Mouse (Mus musculus) left cerebral cortex, postnatal 25 days (tissue): ENCODE results near the gene Barhl1. TPM values are rescaled to one million over a fixed set of nuclear protein-coding genes. Genes with fewer than 3 reads are reported as not detected.

Experiments used
- DNase-seq, 2 experiments: peaks; one replicate each; pipeline ENCODE4 v3.0.0; 2022; ENCODE audit warnings: low spot score in 2 of 2, mixed read lengths in 1 of 2
- intact Hi-C: fragments of 180-260 bp; cut with DNase I; formaldehyde crosslinking; loops from one replicate; pipeline ENCODE4 v1.15.1; 2025
- total RNA-seq, 2 experiments: library from RNA; stranded (reverse); gene quantifications; 2 replicates each; pipeline ENCODE4 v1.2.3; 2021

The Barhl1 gene
- total RNA-seq, 2 experiments from 2014 or later = not detected

DNA sequence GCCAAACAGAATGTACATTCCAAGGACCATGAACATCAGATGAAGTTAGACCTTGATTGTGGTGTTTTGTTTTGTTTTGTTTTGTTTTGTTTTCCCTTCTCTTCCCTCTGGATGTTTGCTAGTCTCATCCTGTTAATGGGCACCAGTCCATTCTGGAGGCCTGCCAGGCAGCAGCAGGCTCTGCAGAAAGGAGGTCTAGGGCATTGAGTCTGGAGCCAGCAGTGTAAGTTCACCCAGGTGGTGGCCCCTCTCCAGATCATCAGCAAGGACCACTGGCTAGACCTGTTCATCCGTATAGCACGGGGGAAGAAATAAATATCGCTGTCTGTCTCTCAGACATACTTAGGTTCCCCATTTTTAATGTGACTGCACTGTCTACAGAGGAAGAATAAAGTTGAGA, 35.2 kb downstream of the Barhl1 start:
- DNase-seq = no peak
- intact Hi-C loops = no loop called here

DNA sequence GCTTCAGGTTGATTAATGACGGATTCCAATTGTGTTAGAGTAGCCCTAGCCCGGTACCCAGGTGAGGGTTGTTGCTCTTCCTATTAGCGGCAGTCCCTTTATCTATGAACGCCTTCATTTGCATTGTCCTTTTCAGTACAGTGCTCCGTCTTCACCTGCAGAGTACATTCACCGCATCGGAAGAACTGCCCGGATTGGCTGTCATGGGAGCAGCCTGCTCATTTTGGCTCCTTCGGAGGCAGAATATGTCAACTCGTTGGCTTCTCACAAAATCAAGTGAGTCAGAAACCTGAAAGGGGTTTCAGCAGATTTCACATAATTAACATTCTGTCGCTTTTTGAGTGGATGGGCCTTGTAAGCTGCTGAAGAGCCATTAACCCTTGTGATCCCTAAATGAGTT, 40.9 kb downstream of the Barhl1 start:
- intact Hi-C loops = no loop called here
- DNase-seq = no peak

DNA sequence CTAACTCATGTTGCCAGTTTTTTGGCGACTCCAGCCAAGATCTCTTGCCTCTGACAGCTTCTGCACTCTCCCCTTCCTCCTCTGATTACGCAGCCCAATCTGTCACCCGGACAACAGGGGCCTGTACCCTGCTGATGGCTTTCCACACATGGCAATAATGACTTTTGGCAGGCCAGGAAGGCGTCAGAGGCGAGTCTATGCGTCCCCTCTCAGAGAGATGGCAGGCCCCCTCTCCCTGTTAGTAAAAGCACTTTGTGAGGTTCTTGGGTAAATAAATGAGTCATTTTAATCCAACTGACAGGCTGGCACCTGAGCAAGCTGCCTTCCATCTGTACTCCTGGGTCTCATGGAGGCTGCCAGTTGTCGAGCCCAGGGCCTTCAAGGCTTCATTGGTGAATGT, 49.0 kb downstream of the Barhl1 start:
- intact Hi-C loops = no loop called here
- DNase-seq = no peak

DNA sequence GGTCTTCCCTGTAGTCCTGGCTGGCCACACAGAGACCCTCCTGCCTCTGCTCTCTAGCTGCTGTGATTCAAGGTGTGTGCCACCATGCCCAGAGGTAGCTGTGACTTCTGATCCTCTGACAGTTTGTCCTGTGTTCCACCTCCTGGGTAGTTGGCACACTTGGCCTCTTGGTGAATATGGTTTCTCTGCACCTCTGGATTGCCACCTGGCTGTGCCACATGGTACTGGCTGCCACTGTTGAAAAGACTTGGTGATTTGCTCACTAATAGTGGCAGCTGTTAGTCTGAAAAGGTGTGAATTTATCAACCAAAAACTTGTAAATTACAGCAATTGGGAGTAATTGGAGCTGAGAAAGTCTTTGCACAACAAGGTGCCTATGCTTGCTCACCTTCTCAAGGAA, 52.6 kb downstream of the Barhl1 start:
- intact Hi-C loops = no loop called here
- DNase-seq = no peak

DNA sequence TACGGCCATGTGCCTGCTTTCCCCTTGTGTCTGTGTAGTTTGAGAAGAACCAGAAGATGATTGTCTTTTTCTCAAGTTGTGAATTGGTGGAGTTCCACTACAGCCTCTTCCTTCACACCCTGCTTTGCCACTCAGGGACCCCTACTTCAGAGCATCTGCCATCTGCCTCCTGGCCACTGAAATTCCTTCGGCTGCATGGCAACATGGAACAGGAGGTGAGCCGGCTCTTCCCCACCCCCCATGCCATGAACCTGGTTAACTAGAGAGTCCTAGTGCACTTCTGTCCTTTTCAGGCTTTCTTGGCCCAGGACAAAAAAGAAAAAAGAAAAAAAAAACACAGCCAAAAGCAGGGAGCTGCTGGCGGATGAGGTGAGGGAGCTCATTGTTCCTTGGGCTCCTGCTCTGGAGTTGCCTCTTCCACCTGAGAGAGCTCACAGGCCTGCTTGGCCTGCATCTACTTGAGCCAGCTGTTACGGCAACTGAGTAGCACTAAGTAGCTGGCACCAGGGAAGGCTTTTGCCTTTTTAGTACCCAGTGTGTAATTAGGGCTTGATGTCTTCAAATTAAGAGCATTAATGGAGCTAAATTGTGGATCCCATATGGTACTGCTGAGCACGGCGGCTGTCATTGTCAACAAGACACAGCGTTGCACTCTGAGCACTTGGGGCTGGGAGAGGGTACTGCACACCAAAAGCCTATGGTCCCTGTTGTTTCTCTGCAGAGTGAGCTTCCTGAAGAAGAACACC, 55.6 kb downstream of the Barhl1 start:
- no peak for DNase-seq
- intact Hi-C loops = no loop called here

DNA sequence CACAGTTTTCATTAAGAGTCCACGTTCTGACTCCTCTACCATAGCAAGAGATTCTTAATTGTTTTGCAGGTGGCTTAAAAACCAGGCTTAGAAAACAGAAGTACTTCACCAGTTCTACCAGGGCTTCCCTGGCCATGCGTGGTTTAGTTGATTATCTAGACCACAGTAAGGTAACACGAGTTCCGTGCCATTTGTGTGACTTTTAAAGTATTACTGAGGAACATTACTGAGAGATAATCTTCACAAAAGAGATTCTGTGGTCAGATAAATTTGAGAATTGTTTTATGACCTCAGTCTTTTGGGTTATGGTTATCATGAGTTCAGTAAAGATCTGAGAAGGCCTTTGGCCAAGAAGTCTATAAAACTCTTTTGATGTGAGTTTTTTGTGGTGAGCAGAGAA, 57.2 kb downstream of the Barhl1 start:
- DNase-seq = no peak
- intact Hi-C loops = no loop called here

Other genes with a start within 250 kb of the Barhl1 start
- gene Spaca9, start 216.9 kb downstream of the Barhl1 start, total RNA-seq = not detected
- gene Ak8, start 216.5 kb downstream of the Barhl1 start, total RNA-seq = 1 to 10 TPM in 1 of 2 experiments, under 1 TPM in 1; 0.89 to 1.7 TPM
- gene Gtf3c4, start 76.3 kb downstream of the Barhl1 start, total RNA-seq = 10 to 100 TPM; 34.5 to 39.2 TPM
- gene Ddx31, start 76.3 kb downstream of the Barhl1 start, total RNA-seq = 1 to 10 TPM; 5.9 to 8.1 TPM
- gene Cfap77, start 138.4 kb upstream of the Barhl1 start, total RNA-seq = under 1 TPM in 1 of 2 experiments, not detected in 1; 0.34 TPM
- gene Ttf1, start 143.6 kb upstream of the Barhl1 start, total RNA-seq = 10 to 100 TPM in 1 of 2 experiments, 1 to 10 TPM in 1; 9.6 to 10.9 TPM
- 10 to 100 TPM; 49.0 to 49.2 TPM for gene Setx, start 207.5 kb upstream of the Barhl1 start, total RNA-seq